Mouse (Mus musculus): Measurements from ENCODE around the gene Prune1.

- TF ChIP-seq GATA1 (IDR thresholded peaks at IDR 0.05; ENCODE audit: low read length) (no peak), TAL1 (IDR thresholded peaks at IDR 0.05; ENCODE audit: low read length) (no peak)
Measured at GRCm38 (mm10) chr3:95283589-95283941, 1.7 kb upstream of the Prune1 start.
